32 mouse cellular contexts compared by ENCODE assay signal in genomic region chr7:47427815-47428508, GRCm38 (mm10). TPM values are rescaled to one million over a fixed set of nuclear protein-coding genes. Genes with fewer than 3 reads are reported as not detected.
"Had no signal": no experiment of that assay in that cellular context is flagged by ENCODE, and none has a peak within 500 bp of the region (broad histone marks: within the 10 kb centered on the region; RNA-seq: fewer than 3 reads in every experiment).

No protein-coding gene starts in this region.

RNA-seq across cellular contexts. Expression of gene Mrgpra2a, which starts 24.0 kb away (rescaled TPM):
- total RNA-seq: left cerebral cortex, adult 18-20 months; left cerebral cortex, adult 2 months; left cerebral cortex, adult 8-10 months; left cerebral cortex, postnatal 10 days; left cerebral cortex, postnatal 14 days; left cerebral cortex, postnatal 25 days; left cerebral cortex, postnatal 36 days; left cerebral cortex, postnatal 4 days; liver, adult 2 months; midbrain, postnatal 0 days; monocyte, adult 5-6 weeks had no signal
- polyA plus RNA-seq: limb, embryonic 10.5 days; limb, embryonic 11.5 days; limb, embryonic 12.5 days; limb, embryonic 13.5 days; limb, embryonic 14.5 days; limb, embryonic 15.5 days; liver, adult 2 months; lung, adult 2 months; lung, embryonic 14.5 days; lung, embryonic 15.5 days; lung, embryonic 16.5 days; macrophage; midbrain, embryonic 10.5 days; midbrain, embryonic 11.5 days; midbrain, embryonic 12.5 days; midbrain, embryonic 13.5 days; midbrain, embryonic 14.5 days; midbrain, embryonic 15.5 days; midbrain, embryonic 16.5 days; midbrain, postnatal 0 days; myocyte; neural tube, embryonic 11.5 days; neural tube, embryonic 12.5 days had no signal
